Mouse (Mus musculus) frontal cortex, adult (tissue): ENCODE measurements at regions not wholly inside any gene's neighbourhood (a gene's known extent, or its start where the extent isn't known, plus 50 kb on each side); places are given as distances from the start of the nearest gene placed in this dataset.

Source experiments
- ATAC-seq: cut with Nextera tagmentation; 2 replicates; pipeline ENCODE4 v1.9.2; 2017; ENCODE audit warnings: mild to moderate bottlenecking, moderate library complexity, mixed read lengths; ENCODE audit not compliant: low TSS enrichment

- ATAC-seq, result peak; percentile 16; the same call in 1 of the 2 replicates
These were observed 74.0 kb downstream of the Rhcg start for GRCm38 (mm10) chr7:79543231-79544071.

- no peak for ATAC-seq
These were observed 75.0 kb downstream of the Rhcg start for GRCm38 (mm10) chr7:79542379-79543015.

- no peak for ATAC-seq
These were observed 74.1 kb upstream of the Polg start for GRCm38 (mm10) chr7:79540246-79540645.

- ATAC-seq, result no peak
These were observed 73.3 kb upstream of the Polg start for GRCm38 (mm10) chr7:79539426-79539825.

GRCm38 (mm10) chr7:79536157-79536641 is 70.0 kb upstream of the Polg start:
- peak; percentile 64 for ATAC-seq

- ATAC-seq, result 0 out of 2 replicates have a peak, but pooled peaks have one; percentile 31
These were observed 69.3 kb upstream of the Polg start for GRCm38 (mm10) chr7:79535251-79536111.

- no peak for ATAC-seq
These were observed 68.7 kb upstream of the Polg start for GRCm38 (mm10) chr7:79534819-79535218.

GRCm38 (mm10) chr7:79534381-79534780 is 68.2 kb upstream of the Polg start:
- ATAC-seq, result no peak

- no peak for ATAC-seq
These were observed 66.5 kb upstream of the Polg start for GRCm38 (mm10) chr7:79532626-79533140.

- ATAC-seq, result peak; percentile 32
These were observed 65.6 kb upstream of the Polg start for GRCm38 (mm10) chr7:79531551-79532356.

GRCm38 (mm10) chr7:79531142-79531541 is 65.0 kb upstream of the Polg start:
- peak; percentile 22; the same call in 1 of the 2 replicates for ATAC-seq

GRCm38 (mm10) chr7:79529480-79529879 is 63.3 kb upstream of the Polg start:
- ATAC-seq, result no peak

- no peak for ATAC-seq
These were observed 61.8 kb upstream of the Polg start for GRCm38 (mm10) chr7:79527984-79528383.

- no peak for ATAC-seq
These were observed 59.8 kb upstream of the Polg start for GRCm38 (mm10) chr7:79525690-79526630.

- ATAC-seq, result peak; percentile 60
These were observed 58.8 kb upstream of the Polg start for GRCm38 (mm10) chr7:79524921-79525320.

- peak; percentile 48 for ATAC-seq
These were observed 57.5 kb upstream of the Polg start for GRCm38 (mm10) chr7:79523696-79524095.

GRCm38 (mm10) chr7:79522046-79522445 is 55.9 kb upstream of the Polg start:
- no peak for ATAC-seq

GRCm38 (mm10) chr7:79521259-79521658 is 55.1 kb upstream of the Polg start:
- no peak for ATAC-seq

GRCm38 (mm10) chr7:79520222-79520710 is 54.1 kb upstream of the Polg start:
- ATAC-seq, result no peak

- no peak for ATAC-seq
These were observed 52.8 kb upstream of the Polg start for GRCm38 (mm10) chr7:79518928-79519327.
